Mouse (Mus musculus) MN1 (cell line): ENCODE measurements around the gene Mboat2.
A peak's percentile ranks its signal among the peaks of the same experiment; 100 is the strongest.

ENCODE experiments used
- DNase-seq: peaks from one replicate; pipeline ENCODE4 v3.0.0-alpha.2; 2016; ENCODE audit warnings: low spot score

Gene Mboat2

DNA sequence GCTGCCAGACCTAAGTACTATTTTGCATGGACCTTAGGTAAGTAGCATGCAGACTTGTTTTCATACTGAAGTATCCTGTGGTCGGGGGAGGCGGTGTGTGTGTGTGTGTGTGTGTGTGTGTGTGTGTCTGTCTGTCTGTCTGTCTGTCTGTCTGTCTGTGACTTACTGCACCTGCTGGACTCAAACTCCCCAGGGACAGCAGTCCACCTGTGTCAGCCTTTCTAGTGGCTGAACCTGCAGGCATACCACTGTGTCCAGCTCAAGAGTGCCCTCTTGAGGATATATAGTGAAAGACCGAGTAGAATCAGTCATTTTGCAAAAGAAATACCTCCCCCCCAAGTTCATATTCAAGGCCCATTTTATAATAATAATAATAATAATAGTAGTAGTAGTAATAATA, 117.7 kb downstream of the Mboat2 start:
- peak; percentile 44 for DNase-seq

DNA sequence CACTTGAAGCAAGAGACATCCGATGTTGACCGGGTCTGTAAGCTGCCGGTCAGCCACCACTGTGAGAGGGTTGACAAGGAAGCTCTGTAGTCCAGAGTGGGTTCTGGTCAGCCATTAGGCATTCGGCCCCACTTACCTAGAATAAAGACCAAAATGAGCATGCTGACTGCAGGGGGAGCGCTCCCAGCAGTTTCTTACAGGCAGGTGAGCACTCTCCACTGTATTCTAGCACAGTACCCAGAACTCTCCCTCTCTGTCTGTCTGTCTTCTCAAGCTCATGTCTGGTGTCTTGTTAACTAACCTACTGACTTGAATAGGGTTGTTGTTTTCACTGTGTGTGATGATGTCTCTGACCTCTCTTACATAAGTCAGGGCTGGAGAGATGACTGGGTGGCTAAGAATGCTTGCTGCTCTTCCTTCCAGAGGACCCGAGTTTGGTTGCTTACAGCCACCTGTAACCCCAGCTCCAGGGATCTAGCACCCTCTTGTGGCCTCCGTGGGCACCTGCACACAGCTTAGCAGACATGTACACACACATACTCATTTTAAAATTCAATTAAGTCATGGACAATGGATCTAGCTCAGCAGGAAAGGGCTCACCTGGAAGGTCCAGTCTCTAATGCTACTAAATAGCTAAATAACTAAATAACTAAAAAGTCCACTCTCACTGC, 119.8 kb downstream of the Mboat2 start:
- DNase-seq: no peak

DNA sequence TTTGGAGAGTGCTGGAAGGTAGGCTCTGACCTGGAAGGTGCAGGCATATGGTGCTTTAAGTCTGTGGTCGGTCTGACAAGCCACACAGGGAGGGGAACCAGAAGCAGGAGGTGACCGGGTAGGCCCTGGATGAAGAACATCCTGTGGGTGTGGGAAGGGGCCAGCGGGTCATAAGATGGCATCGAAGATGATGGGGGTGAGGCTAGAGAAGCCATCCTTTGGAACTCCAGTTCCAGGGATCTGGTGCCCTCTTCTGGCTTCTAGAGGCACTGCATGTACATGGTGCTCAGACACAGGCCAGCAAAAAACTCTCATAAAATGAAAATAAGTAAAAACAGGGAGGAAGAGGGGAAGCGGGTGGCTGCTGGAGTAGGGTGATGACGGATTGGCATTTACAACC, 121.5 kb downstream of the Mboat2 start:
- peak; percentile 64 for DNase-seq

DNA sequence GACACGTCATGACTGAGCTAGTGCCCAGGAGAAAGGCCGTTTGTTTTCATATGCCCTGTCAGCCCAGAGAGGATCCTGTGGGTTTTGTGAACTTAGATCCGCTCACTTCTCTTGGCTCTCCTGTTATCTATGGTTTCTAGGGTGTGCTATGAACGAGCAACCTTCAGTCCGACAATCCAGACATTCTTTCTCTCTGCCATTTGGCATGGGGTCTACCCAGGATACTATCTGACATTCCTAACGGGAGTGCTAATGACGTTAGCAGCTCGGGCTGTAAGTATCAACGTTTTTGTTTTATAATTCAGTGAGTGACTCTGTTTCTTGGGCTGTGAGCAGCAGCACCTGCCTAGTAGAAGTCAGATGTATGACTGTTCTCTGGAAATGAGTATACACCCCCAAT, 124.5 kb downstream of the Mboat2 start:
- no peak for DNase-seq

DNA sequence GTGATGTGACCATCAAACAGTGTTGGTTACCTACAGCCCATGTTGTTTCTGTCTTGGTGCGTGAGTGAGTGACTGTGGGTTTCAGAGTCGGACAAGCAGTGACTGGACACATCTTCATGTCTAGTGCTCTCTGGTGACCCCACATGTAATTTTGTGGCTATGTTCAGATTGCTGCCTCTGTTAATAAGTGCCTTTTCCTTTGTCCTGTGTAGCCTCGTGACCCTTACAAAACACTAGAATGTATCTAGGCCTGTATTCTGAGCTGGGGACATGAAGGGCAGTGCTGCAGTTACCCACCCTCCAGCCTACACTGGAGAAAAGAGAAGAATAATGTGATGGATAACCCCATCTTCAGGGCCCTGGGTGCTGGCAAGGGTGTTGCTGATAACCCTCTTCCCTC, 127.8 kb downstream of the Mboat2 start:
- DNase-seq: no peak

DNA sequence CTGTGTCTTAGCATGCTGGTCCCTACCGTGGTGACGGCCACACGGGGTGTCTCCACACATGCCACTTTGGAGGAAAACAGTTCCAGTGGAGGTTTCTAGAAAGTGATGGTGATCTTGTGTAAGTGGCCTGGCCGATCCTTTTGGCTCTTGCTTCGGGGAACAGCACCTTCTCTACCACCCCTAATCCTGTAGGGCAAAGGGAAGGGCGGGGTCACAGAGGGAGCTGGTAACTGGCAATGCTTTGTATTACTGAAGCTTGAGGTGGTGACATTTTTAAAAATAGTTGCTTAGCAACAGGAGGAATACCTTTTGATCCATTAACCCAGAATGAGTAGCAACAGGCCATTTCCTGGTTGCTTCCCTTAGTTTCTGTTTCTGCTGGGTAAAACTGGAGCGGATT, 131.1 kb downstream of the Mboat2 start:
- no peak for DNase-seq

DNA sequence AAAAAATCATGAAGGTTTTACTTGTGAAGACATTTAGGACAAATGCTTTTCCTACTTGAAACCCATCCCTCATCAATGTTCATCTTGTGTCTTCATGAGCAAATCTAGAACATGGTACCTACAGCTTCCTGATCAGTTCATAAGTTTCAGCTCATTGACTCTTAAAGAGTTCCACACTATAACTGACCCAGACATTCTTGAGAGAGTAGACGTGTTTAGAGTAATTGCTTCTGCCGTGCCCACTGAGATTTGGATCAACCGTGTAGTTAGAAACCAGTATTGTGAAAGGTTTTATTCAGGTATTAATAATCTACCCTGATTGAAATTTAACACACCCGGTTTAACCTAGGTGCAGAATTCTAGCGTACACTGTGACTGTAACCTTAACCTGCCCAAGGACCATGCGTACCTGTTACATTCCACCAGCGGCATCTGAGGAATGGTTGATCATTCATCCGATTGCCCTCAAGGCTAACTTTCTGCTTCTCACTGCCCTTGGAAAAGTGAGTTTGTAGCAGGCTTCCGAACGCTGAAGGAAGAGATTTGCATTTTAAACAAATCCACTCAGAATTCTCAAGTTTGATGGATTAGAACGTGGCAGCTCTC, 131.8 kb downstream of the Mboat2 start:
- no peak for DNase-seq

DNA sequence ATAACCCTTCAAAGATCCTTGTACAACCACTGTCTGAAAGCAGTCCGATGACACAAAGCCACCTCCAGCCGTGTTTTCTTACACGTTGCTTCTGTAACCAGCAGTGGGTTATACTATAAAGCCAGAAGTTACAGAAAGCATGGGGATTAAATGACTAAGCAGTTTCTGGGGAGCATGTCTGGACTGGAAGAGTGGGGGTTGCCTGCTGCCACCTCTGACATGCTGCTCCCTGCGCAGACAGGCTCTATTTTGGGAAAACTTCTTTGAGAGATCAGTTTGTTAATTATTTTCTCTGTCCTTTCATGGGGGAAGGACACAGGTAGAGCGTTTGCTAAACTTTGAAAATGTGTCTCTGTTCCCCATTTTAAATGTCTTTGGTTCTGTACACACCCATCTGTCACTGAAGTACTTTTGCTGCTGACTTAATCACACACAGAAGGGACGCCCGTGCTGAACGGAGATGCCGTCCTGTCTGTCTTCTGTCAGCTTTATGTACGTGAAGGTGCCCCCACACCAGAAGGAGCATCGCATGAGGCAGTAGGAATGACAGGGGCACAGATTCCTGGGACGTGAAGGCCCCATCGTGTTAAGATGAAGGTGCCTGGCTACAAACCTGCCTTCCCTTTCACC, 132.8 kb downstream of the Mboat2 start:
- no peak for DNase-seq

DNA sequence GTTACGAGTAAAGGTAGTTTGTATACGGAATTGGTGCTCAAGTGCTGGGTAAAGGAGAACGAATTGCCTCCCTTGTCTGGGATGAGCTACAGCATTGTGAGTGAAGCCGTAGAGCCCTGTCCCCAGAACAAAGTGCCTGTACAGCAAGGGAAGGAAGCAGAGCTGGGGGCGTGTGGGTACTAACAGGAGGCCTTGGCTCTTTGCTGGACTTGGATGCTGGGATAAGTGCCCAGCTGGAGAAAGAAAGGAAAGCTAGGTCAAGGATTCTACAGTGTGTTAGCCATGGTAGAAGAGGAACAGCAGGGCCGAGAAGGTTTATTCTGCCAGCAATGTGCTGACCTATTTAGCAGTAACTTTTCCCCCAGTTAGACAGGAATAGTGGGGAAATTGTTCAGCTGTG, 134.7 kb downstream of the Mboat2 start:
- no peak for DNase-seq

DNA sequence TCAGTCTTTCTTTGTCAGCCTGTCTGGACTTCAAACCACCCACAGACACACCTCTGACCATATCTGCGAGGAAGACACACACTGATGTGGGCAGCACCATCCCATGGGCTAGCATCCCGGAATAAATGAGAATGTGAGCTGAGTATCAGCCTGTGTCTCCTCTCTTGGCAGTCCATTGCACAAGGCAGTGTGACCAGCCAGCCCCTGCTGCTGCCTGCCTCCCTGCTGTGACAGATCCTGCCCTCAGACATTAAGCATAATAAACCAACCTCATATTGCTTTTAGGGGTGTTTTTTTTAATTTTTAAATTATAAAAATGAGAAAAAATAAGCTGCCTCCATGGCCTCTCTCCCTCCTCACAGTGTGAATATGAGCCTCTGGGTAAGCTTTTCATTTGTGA, 135.4 kb downstream of the Mboat2 start:
- no peak for DNase-seq

DNA sequence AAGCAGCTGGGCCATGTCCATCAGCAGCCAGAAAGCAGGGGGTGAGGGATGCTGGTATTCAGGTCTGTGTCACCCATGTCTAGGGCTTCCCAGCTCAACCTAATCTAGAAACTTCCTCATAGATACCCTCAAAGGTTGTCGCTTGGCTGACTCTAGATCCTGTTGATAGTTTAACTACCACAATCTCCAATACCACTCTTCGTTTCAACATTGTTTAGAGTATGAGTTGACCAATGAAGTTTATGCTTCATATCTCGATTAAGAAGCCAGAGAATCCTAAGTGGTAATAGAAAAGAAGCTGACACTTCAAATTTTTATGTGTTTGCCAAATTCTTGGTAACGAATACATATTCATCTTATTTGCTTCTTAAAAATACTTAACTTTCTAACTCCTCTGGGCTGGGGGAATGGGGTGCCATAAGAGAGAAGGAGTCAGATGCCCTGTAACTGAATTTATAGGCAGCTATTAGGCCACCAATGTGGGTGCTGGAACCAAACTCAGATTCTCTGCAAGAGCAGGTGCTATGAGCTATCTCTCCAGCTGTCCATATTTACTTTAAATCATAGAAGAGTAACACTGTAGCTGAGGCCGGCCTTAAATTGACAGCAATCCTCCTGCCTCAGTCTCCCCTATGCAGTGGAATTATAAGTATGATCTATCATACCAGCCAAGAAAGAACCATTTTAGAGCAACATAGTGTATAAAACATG, 141.0 kb downstream of the Mboat2 start:
- DNase-seq: no peak

DNA sequence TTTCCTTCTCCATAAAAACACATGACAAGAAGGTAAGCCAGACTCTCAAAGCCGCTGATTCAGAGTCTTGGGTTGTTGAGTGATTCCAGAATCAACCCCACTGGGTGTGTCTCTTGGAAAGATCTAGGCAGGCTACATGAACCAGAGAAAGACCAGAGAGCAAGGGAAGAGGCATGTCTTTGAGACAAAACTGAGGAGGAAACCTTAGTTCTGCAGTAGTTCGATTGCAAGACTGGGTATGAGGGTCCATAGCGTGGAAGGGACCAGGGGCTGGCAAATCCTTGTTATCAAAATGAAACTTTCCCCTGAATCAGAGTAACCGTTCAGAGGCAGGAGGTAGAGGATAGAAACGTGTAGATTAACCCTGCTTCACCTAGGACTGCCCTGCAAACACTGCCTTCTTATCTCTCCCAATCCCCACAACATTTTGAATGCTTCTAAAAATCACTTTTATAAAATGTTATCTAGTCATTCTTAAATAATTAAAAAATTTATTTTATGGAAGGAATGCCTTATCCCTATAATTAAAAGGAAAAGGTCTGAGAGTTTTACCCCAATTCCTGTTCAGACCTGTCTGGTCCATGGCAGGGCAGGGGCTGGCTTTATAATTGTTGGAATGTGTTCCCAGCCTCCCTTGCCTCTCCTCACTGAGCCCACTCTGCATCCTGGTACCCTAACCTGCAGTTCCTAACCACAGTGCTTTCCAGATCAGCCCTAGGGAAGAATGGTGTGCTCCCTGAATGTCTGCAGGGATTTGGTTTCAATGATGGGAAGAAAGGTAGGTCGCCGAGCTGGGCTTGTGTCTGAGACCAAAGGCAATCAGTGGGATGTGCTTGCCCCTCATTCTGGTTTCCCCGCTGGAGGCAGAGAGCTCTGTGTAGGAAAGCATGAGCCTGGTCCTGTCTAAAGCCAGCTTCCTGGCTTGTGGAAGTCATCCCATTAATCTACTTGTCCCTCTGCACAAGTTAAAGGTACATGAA, 142.0 kb downstream of the Mboat2 start:
- no peak for DNase-seq

DNA sequence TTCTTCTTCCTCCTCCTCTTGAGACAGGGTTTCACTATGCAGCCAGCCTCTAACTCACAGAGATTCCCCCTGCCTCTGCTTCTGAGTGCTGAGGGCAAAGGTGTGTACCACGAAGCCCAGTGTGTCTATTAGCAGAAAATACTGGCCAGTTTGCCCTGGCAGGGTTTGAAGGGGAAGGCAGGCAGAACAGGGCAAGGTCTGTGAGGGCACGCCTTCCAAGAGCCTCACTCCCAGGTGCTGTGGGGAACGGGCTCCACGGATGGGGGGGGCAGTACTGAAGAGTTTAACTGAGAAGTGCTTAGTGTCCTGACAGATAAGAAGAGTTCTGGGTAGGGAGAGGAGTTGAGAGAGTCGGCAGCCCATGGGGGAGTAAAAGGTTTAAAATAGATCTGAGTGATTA, 142.9 kb downstream of the Mboat2 start:
- DNase-seq: no peak

DNA sequence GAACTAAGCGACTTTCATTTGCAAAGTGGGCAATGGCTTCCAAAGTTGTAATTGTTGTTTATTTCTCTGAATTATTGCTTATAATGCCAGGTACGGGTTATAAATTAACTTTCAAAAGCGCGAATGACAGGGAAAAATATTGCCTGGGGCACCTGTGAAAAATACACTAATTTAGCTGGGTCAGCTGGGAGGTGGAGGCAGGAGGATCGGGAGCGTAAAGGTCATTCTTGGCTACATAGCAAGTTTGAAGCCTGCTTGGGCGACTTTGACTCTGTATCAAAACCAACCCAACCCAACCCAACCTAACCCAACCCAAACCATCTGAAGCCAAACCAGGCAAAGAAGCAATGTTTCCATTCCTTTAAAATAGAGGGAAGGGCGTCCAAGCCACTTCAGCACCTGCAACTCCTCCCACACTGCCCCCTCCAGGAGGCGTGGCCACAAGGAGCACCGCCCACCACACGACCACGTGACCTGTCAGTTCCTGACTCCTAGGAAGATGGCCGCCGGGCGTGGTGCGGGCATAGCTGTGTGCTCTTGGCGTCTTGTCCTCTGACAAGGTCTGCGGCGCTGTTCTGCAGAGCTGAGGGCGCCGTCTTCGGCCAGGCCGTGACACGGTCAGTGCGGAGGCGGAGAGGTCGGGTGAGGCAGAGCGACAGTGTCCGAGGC, 143.9 kb downstream of the Mboat2 start, which contains the start of gene Kidins220:
TSS of gene Kidins220 (plus strand) at position 480 of the 669 bp plus-strand sequence.
- DNase-seq: peak; percentile 96

DNA sequence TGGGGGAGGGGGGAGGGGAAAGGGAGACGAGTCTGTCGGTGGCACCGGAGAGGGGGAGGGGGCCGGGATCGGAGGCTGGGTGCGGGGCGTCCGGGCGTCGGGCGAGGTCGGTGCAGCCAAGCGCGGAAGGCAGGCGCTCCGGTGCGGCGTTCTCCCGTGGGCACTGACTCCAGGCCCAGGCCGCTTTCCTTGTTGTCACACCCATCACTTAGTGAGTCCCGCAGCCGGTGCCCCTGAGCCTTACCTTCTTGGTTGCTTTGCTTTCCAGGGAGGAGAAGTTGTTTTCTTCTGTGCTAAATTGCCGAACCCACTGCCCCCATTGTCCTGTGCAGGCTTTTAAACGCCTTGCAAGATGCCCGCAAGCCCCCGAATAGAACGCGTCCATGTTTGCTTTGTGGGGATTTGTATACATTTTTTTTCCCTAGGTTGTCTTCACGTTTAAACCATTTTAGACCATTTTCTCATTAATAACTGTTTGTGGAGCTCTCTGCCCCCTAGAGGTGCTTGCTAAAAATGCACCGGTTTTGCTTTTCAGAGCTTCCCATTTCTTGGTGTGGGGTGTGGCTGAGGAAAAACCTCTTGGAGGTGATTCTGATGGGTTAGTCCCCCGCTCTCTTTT, 144.5 kb downstream of the Mboat2 start:
- DNase-seq: peak; percentile 89

DNA sequence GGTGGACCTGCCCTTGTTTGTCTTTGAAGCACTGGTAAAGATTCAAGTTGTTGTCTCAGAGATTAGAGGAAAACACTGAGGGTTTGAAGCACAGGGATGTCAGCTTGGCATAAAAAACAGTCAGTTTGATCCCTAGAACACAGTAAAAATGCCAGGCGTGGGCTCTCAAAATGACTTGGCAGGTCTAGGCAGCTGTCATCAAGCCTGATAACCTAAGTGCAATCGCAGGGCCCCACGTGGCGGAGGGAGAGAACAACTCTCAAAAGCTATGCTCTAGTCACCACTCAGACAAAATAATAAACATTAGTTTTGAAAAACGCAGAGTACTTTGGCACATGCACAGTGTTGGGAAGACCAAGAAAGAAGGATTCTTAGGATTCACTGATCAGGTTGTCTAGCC, 154.5 kb downstream of the Mboat2 start:
- DNase-seq: no peak

DNA sequence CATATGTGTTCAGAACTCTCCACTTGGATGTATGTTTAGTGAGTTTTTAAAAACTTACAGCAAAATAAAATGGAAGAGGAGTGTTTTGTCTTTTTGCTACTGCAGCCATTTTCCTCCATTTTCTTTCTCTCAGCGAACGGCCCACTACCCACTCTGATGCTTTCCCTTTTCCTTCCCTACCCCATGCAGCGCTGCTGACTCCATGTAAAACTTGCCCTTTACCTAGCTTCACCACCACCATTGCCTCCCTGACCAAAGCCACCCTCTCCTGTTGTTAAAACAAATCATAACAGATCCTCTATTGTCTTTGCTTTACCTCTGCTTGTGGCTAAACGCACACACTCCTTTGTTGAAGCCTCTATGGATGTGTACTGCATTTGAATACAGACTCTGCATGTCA, 164.7 kb downstream of the Mboat2 start:
- no peak for DNase-seq

DNA sequence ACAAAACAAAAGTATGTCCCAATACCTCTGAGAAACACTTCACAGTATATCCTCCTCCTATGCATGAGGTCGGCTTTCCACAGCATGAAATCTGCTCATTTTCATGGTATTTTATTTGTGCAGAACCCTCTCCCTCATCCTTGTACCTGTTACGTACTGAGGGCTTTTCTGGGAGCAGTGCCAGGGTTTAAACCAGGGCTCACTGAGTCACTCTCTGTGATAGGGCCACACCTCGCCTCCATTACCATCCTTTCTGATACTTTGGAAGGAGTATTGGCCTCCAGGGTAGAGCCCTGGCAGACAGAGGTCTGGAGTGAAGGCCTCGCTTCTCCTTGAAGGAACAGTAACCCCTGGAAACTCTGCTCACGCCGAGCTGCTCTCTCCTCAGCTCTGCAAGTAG, 174.7 kb downstream of the Mboat2 start:
- DNase-seq: peak; percentile 37

DNA sequence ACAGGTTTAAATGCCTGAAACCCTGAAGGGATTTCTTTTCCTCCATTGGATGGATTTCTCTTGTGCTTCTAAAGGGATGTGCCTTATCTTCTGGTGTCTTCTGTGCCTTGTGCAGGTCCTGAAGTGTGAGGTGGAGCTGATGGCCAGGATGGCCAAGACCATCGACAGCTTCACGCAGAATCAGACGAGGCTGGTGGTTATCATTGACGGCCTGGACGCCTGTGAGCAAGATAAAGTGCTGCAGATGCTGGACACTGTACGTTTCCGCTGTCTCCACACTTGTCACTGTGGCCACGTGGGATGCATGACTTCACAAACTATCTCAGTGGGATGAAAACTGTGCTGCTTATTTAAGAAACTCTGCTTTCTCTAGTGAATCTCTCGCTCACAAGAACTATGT, 179.3 kb downstream of the Mboat2 start:
- DNase-seq: no peak

DNA sequence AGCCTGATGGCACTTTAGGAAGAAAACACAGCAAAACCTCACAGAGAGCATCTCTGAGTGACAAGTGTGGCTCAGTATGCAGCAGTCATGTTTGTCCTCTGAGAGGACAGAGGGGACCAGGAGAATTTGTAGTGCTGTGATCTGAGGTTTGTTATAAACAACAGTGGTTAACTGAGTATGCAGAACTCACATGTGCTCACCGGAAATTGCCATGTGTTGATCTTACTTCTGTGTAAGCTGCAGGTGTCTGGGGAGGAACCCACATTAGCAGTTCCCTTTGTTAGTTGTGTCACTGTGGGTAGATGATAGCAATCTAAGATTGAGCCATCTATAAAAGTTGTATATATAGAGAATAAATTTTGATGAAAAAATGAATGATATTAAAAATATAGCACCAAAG, 179.7 kb downstream of the Mboat2 start:
- DNase-seq: no peak
